In the genomic region with DNA sequence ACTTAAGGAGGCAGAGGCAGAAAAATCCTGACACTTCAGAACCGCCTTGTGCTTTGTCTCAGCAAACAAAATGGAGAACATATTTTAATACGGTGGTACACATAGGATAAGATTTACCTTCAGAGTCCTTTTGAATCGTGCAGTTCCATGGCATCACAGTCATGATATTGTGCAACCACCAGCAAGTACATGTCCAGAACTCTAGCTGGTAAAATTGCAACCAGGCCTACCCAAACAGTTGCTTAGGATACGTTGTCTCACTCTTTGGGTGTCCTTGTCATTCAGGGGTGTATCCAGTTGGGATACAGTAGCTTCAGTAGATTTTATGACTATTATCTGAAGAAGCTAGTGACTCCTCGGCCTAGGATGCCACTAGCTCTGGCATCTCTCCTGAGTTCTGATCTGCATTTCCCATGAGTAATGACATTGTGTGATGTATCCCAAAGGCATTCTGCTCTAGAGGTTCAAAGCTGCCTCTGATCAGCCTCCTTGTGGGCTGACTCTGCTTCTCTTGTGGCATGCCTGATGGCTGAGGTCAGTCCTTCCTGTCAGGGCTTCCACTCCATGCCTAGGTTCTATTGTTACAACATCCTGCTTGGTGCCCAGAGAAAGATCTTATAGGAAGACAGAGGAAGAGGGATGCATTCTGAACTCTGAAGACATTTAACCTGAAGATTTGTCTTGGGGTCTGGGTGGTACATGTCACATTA, we compare ENCODE assay signal across 18 mouse cellular contexts. TPM values are rescaled to one million over a fixed set of nuclear protein-coding genes. Genes with fewer than 3 reads are reported as not detected.
DNase-seq lines count a peak whose midpoint lies in the region; ATAC-seq lines count a peak whose summit lies in the region.
"Had no signal": no experiment of that assay in that cellular context is flagged by ENCODE, and none has a peak within 500 bp of the region (broad histone marks: within the 10 kb centered on the region; RNA-seq: fewer than 3 reads in every experiment).

No protein-coding gene starts in this region.

- H3K4me2 ChIP-seq in heart, embryonic 16.5 days (ENCODE audit: low read depth, low read length), result no peak overlapping the region

- H3K4me3 ChIP-seq in heart, embryonic 16.5 days (ENCODE audit: low read length), result no peak overlapping the region
- H3K4me3 ChIP-seq in heart, embryonic 10.5 days, result no peak overlapping the region

- DNase-seq in heart, embryonic 10.5 days (ENCODE audit: low spot score), result no peak
- peak; percentile 40 for DNase-seq in 3134 (ENCODE audit: extremely low read depth, insufficient read length, low spot score)
- DNase-seq in 3T3-L1 (ENCODE audit: low read depth, low spot score), result peak; percentile 87
- peak; percentile 29 for DNase-seq in induced T-regulatory cell, adult 2 months (ENCODE audit: low read depth)
- DNase-seq in urinary bladder, adult 2 months (ENCODE audit: low spot score), result no peak
- no peak for DNase-seq in frontal cortex, adult 2 months (ENCODE audit: extremely low spot score in 1 of 2, low spot score in 1 of 2)
- DNase-seq: cerebellum, adult 9-11 months; embryo, embryonic 11 days; gastrocnemius, postnatal 25 days; heart, postnatal 14 days; kidney, postnatal 10 days; right cerebral cortex, postnatal 14 days had no signal

- WGBS in heart, embryonic 16.5 days, result 77% methylated on average over 5 of the region's 5 CpGs
- WGBS in heart, embryonic 10.5 days, result 80% methylated on average over 5 of the region's 5 CpGs

- ATAC-seq in heart, embryonic 16.5 days (replicated peaks; ENCODE audit: extremely low read depth, insufficient read depth, low FRiP score), result no peak

- peaks cover 17% of the 10 kb centered on the region for H3K4me1 ChIP-seq in heart, embryonic 16.5 days (ENCODE audit: control insufficient read depth, insufficient read depth, low read length)
- peaks cover 17% of the 10 kb centered on the region for H3K4me1 ChIP-seq in heart, embryonic 10.5 days
- H3K4me1 ChIP-seq: embryonic facial prominence, embryonic 15.5 days had no signal

- no peaks in the 10 kb centered on the region for H3K36me3 ChIP-seq in heart, embryonic 16.5 days (ENCODE audit: control insufficient read depth, insufficient read depth)
- H3K36me3 ChIP-seq in heart, embryonic 10.5 days, result 0 out of 2 replicates have a peak, but pooled peaks cover 1% of the 10 kb centered on the region
- H3K36me3 ChIP-seq: embryonic facial prominence, embryonic 15.5 days; hindbrain, embryonic 15.5 days; midbrain, embryonic 15.5 days had no signal

- H3K9ac ChIP-seq in heart, embryonic 16.5 days (ENCODE audit: low read length), result no peak overlapping the region
- H3K9ac ChIP-seq: embryonic facial prominence, embryonic 15.5 days; hindbrain, embryonic 15.5 days; liver, embryonic 12.5 days; midbrain, embryonic 15.5 days had no signal

- H3K9me3 ChIP-seq in heart, embryonic 16.5 days (replicated peaks; ENCODE audit: control insufficient read depth, low read length), result no peaks in the 10 kb centered on the region
- no peaks in the 10 kb centered on the region for H3K9me3 ChIP-seq in heart, embryonic 10.5 days
- H3K9me3 ChIP-seq: embryonic facial prominence, embryonic 15.5 days; hindbrain, embryonic 15.5 days; liver, embryonic 12.5 days; midbrain, embryonic 15.5 days had no signal

- peak overlapping the region; percentile 41; the same call in 1 of the 2 replicates for H3K27ac ChIP-seq in heart, embryonic 16.5 days (ENCODE audit: low read length)
- H3K27ac ChIP-seq in heart, embryonic 10.5 days, result no peak overlapping the region
- H3K27ac ChIP-seq: stomach, postnatal 0 days had no signal

- H3K27me3 ChIP-seq in heart, embryonic 16.5 days (ENCODE audit: control insufficient read depth, insufficient read depth, low read length), result no peaks in the 10 kb centered on the region
- H3K27me3 ChIP-seq in heart, embryonic 10.5 days (ENCODE audit: insufficient read depth, poor library complexity, severe bottlenecking), result peaks cover 27% of the 10 kb centered on the region; the same call in 1 of the 2 replicates
- H3K27me3 ChIP-seq: embryonic facial prominence, embryonic 15.5 days; hindbrain, embryonic 15.5 days; midbrain, embryonic 15.5 days had no signal

RNA-seq across cellular contexts. Expression of gene Sacs, which starts 33.2 kb away (rescaled TPM):
- polyA plus RNA-seq in heart, embryonic 16.5 days (2015; fragmentation: Nextera tagmentation; extraction: Ambion mirVana), result 3.6 and 4.4 TPM in 2 replicates
- polyA plus RNA-seq in heart, embryonic 10.5 days (2016; fragmentation: Nextera tagmentation; extraction: Ambion mirVana), result 2.8 and 3.8 TPM in 2 replicates
- polyA plus RNA-seq in urinary bladder, adult 2 months (2012; rRNA removed), result 5.9 and 6.9 TPM in 2 replicates
- 11.0 and 11.9 TPM in 2 replicates for polyA plus RNA-seq in frontal cortex, adult 2 months (2012; rRNA removed)

Comparison
In these comparisons a context has a peak if more than half of its experiments do, and no peak if none do; other contexts are left out.
1. DNase-seq: peak in 3134 (single experiment), 3T3-L1 (single experiment) and induced T-regulatory cell, adult 2 months (single experiment); none in heart, embryonic 10.5 days (single experiment), urinary bladder, adult 2 months (single experiment) and frontal cortex, adult 2 months (0 of 2).